Mouse (Mus musculus) heart, embryonic 11.5 days (tissue): ENCODE results near the gene Bcl2l13. TPM values are rescaled to one million over a fixed set of nuclear protein-coding genes. Genes with fewer than 3 reads are reported as not detected.

Experiments used
- ATAC-seq: fragments of 200-750 bp; cut with Nextera tagmentation; replicated peaks from 2 replicates; pipeline ENCODE4 v1.8.0; 2017; ENCODE audit warnings: moderate library complexity; ENCODE audit not compliant: insufficient number of reproducible peaks, low FRiP score, low TSS enrichment
- H3K27ac ChIP-seq: fragments of 300-500 bp; sonication (generic); 2 replicates; pipeline ENCODE4 v1.5.1; 2014; ENCODE audit warnings: mild to moderate bottlenecking, low read depth, low read length
- H3K27me3 ChIP-seq: fragments of 300-500 bp; sonication (generic); 2 replicates; pipeline ENCODE4 v1.6.1; 2014; ENCODE audit warnings: mild to moderate bottlenecking, low read length, mixed read lengths; ENCODE audit not compliant: control insufficient read depth, insufficient read depth
- H3K36me3 ChIP-seq: fragments of 300-500 bp; sonication (generic); 2 replicates; pipeline ENCODE4 v1.6.1; 2014; ENCODE audit warnings: mild to moderate bottlenecking, low read length, moderate library complexity, mixed read lengths; ENCODE audit not compliant: control insufficient read depth, insufficient read depth
- H3K4me1 ChIP-seq: fragments of 300-500 bp; sonication (generic); 2 replicates; pipeline ENCODE4 v1.6.1; 2014; ENCODE audit warnings: low read length; ENCODE audit not compliant: control insufficient read depth, insufficient read depth
- H3K4me2 ChIP-seq: fragments of 300-500 bp; sonication (generic); 2 replicates; pipeline ENCODE4 v1.6.1; 2014; ENCODE audit warnings: mild to moderate bottlenecking, moderate library complexity
- H3K4me3 ChIP-seq: fragments of 300-500 bp; sonication (generic); 2 replicates; pipeline ENCODE4 v1.5.1; 2014; ENCODE audit warnings: low read depth, low read length
- H3K9ac ChIP-seq: fragments of 300-500 bp; sonication (generic); 2 replicates; pipeline ENCODE4 v1.6.1; 2014; ENCODE audit warnings: mild to moderate bottlenecking, low read depth, low read length, moderate library complexity
- H3K9me3 ChIP-seq: fragments of 300-500 bp; sonication (generic); replicated peaks from 2 replicates; pipeline ENCODE4 v1.6.1; 2016; ENCODE audit warnings: low read length; ENCODE audit not compliant: control insufficient read depth
- WGBS: fragments of 180-500 bp; shearing (Covaris S2); extraction: QIAGEN DNeasy Blood & Tissue Kit; methylation state at CpG from one replicate; pipeline ENCODE4 v1.1.7; 2014; ENCODE audit not compliant: insufficient replicate concordance; 5-methylcytosine and 5-hydroxymethylcytosine counted together
- polyA plus RNA-seq: library from polyadenylated mRNA; unstranded; fragments of >200 nt; fragmentation: Nextera tagmentation; extraction: Ambion mirVana; gene quantifications from 2 replicates; pipeline ENCODE4 v1.2.1, GENCODE M21; 2014

Gene Bcl2l13
- 26.5 and 33.8 TPM in 2 replicates for polyA plus RNA-seq

GRCm38 (mm10) chr6:120835474-120836374, at the start of gene Bcl2l13:
TSS of gene Bcl2l13 (plus strand) at chr6:120836212.
- no peaks in the 10 kb centered on the region; the same call in 1 of the 2 replicates for H3K36me3 ChIP-seq
- peak within 1 kb of the TSS; percentile 59 for H3K4me2 ChIP-seq
- no peaks in the 10 kb centered on the region for H3K9me3 ChIP-seq
- peak within 1 kb of the TSS; percentile 97 for H3K27ac ChIP-seq
- H3K27me3 ChIP-seq, result no peaks in the 10 kb centered on the region
- H3K4me3 ChIP-seq, result peak within 1 kb of the TSS; percentile 82
- WGBS, result 5% methylated on average over 40 of the region's 40 CpGs
- H3K9ac ChIP-seq, result peak within 1 kb of the TSS; percentile 97
- H3K4me1 ChIP-seq, result no peaks in the 10 kb centered on the region
- peak; percentile 89 for ATAC-seq

- no peak for ATAC-seq
- Histone ChIP-seq H3K9ac (0 out of 2 replicates have a peak overlapping the region, but pooled peaks have one; percentile 22), H3K4me2 (no peak overlapping the region)
Observed at GRCm38 (mm10) chr6:120788068-120788607, 47.9 kb upstream of the Bcl2l13 start.

GRCm38 (mm10) chr6:120788904-120789303, 47.1 kb upstream of the Bcl2l13 start:
- peaks cover 4% of the 10 kb centered on the region for H3K4me1 ChIP-seq
- H3K9me3 ChIP-seq, result no peaks in the 10 kb centered on the region
- no peak for ATAC-seq

More at GRCm38 (mm10) chr6:120788068-120788607, 47.9 kb upstream of the Bcl2l13 start:
- Histone ChIP-seq H3K4me3 (no peak overlapping the region), H3K27me3 (no peaks in the 10 kb centered on the region), H3K9me3 (no peaks in the 10 kb centered on the region), H3K27ac (no peak overlapping the region), H3K4me1 (peaks cover 4% of the 10 kb centered on the region), H3K36me3 (no peaks in the 10 kb centered on the region; the same call in 1 of the 2 replicates)
- 83% methylated on average over 5 of the region's 5 CpGs for WGBS

GRCm38 (mm10) chr6:120790153-120790552, 45.9 kb upstream of the Bcl2l13 start:
- peaks cover 12% of the 10 kb centered on the region for H3K36me3 ChIP-seq
- WGBS, result 72% methylated on average over 11 of the region's 11 CpGs
- ATAC-seq, result no peak

More at GRCm38 (mm10) chr6:120788904-120789303, 47.1 kb upstream of the Bcl2l13 start:
- Histone ChIP-seq H3K27me3 (no peaks in the 10 kb centered on the region), H3K4me2 (no peak overlapping the region), H3K27ac (no peak overlapping the region), H3K9ac (no peak overlapping the region), H3K36me3 (peaks cover 6% of the 10 kb centered on the region), H3K4me3 (no peak overlapping the region)

GRCm38 (mm10) chr6:120790717-120791116, 45.3 kb upstream of the Bcl2l13 start:
- Histone ChIP-seq H3K27ac (no peak overlapping the region), H3K4me3 (no peak overlapping the region), H3K9me3 (no peaks in the 10 kb centered on the region), H3K4me1 (peaks cover 2% of the 10 kb centered on the region), H3K27me3 (no peaks in the 10 kb centered on the region), H3K4me2 (no peak overlapping the region), H3K36me3 (peaks cover 13% of the 10 kb centered on the region), H3K9ac (no peak overlapping the region)
- 81% methylated on average over 5 of the region's 5 CpGs for WGBS
- ATAC-seq, result no peak

More at GRCm38 (mm10) chr6:120790153-120790552, 45.9 kb upstream of the Bcl2l13 start:
- Histone ChIP-seq H3K4me1 (peaks cover 2% of the 10 kb centered on the region), H3K4me2 (no peak overlapping the region), H3K4me3 (no peak overlapping the region), H3K9me3 (no peaks in the 10 kb centered on the region), H3K27me3 (no peaks in the 10 kb centered on the region), H3K9ac (no peak overlapping the region), H3K27ac (no peak overlapping the region)

GRCm38 (mm10) chr6:120792947-120793346, 43.1 kb upstream of the Bcl2l13 start:
- peaks cover 25% of the 10 kb centered on the region for H3K36me3 ChIP-seq
- H3K4me1 ChIP-seq, result peaks cover 2% of the 10 kb centered on the region; the same call in 1 of the 2 replicates

GRCm38 (mm10) chr6:120795422-120796086, 40.5 kb upstream of the Bcl2l13 start:
- H3K9me3 ChIP-seq, result no peaks in the 10 kb centered on the region
- no peaks in the 10 kb centered on the region for H3K27me3 ChIP-seq
- no peak overlapping the region for H3K4me2 ChIP-seq
- no peak for ATAC-seq
- no peak overlapping the region for H3K9ac ChIP-seq
- H3K36me3 ChIP-seq, result peaks cover 28% of the 10 kb centered on the region
- H3K4me3 ChIP-seq, result no peak overlapping the region
- H3K27ac ChIP-seq, result no peak overlapping the region
- H3K4me1 ChIP-seq, result no peaks in the 10 kb centered on the region
- 70% methylated on average over 5 of the region's 5 CpGs for WGBS

More at GRCm38 (mm10) chr6:120792947-120793346, 43.1 kb upstream of the Bcl2l13 start:
- WGBS, result 87% methylated on average over 8 of the region's 8 CpGs
- no peak for ATAC-seq
- no peaks in the 10 kb centered on the region for H3K9me3 ChIP-seq
- H3K4me3 ChIP-seq, result no peak overlapping the region
- H3K9ac ChIP-seq, result no peak overlapping the region
- H3K27ac ChIP-seq, result no peak overlapping the region
- no peaks in the 10 kb centered on the region for H3K27me3 ChIP-seq
- no peak overlapping the region for H3K4me2 ChIP-seq

- no peak overlapping the region for H3K4me2 ChIP-seq
- H3K9ac ChIP-seq, result no peak overlapping the region
- H3K4me1 ChIP-seq, result no peaks in the 10 kb centered on the region
- WGBS, result 86% methylated on average over 2 of the region's 2 CpGs
- no peaks in the 10 kb centered on the region for H3K27me3 ChIP-seq
- H3K9me3 ChIP-seq, result no peaks in the 10 kb centered on the region
- ATAC-seq, result no peak
- H3K36me3 ChIP-seq, result peaks cover 28% of the 10 kb centered on the region
- H3K4me3 ChIP-seq, result no peak overlapping the region
- no peak overlapping the region for H3K27ac ChIP-seq
Observed at GRCm38 (mm10) chr6:120796111-120796510, 39.9 kb upstream of the Bcl2l13 start.
